ENCODE assay signal across 29 mouse cellular contexts in genomic region chr6:92891535-92891934, GRCm38 (mm10). TPM values are rescaled to one million over a fixed set of nuclear protein-coding genes. Genes with fewer than 3 reads are reported as not detected.
DNase-seq lines count a peak whose midpoint lies in the region; ATAC-seq lines count a peak whose summit lies in the region.
"Had no signal": no experiment of that assay in that cellular context is flagged by ENCODE, and none has a peak within 500 bp of the region (broad histone marks: within the 10 kb centered on the region; RNA-seq: fewer than 3 reads in every experiment).

No protein-coding gene starts in this region.

- no peaks in the 10 kb centered on the region for H3K9me3 ChIP-seq in limb, embryonic 11.5 days (ENCODE audit: control insufficient read depth, low read length)
- no peaks in the 10 kb centered on the region for H3K9me3 ChIP-seq in limb, embryonic 10.5 days (replicated peaks)
- H3K9me3 ChIP-seq in embryonic facial prominence, embryonic 10.5 days: no peaks in the 10 kb centered on the region
- H3K9me3 ChIP-seq: embryonic facial prominence, embryonic 12.5 days; forebrain, embryonic 13.5 days; forebrain, embryonic 15.5 days had no signal

- no peaks in the 10 kb centered on the region for H3K27me3 ChIP-seq in limb, embryonic 11.5 days (ENCODE audit: control insufficient read depth, insufficient read depth, low read length)
- no peaks in the 10 kb centered on the region for H3K27me3 ChIP-seq in limb, embryonic 10.5 days (ENCODE audit: low read depth, poor library complexity, severe bottlenecking)
- H3K27me3 ChIP-seq in embryonic facial prominence, embryonic 10.5 days (replicated peaks; ENCODE audit: low read depth, poor library complexity, severe bottlenecking): no peaks in the 10 kb centered on the region
- H3K27me3 ChIP-seq: CH12.LX; embryonic facial prominence, embryonic 12.5 days; forebrain, embryonic 13.5 days; forebrain, embryonic 15.5 days; Patski had no signal

- no peak overlapping the region for H3K4me2 ChIP-seq in limb, embryonic 11.5 days (ENCODE audit: low read depth, severe bottlenecking)
- H3K4me2 ChIP-seq: embryonic facial prominence, embryonic 12.5 days; forebrain, embryonic 13.5 days; forebrain, embryonic 15.5 days had no signal

- 19% methylated on average over 1 of the region's 1 CpGs for WGBS in limb, embryonic 11.5 days
- 28% methylated on average over 1 of the region's 1 CpGs for WGBS in limb, embryonic 10.5 days
- 45% methylated on average over 1 of the region's 1 CpGs for WGBS in embryonic facial prominence, embryonic 10.5 days

- no peak overlapping the region for H3K9ac ChIP-seq in limb, embryonic 11.5 days (ENCODE audit: low read length)
- H3K9ac ChIP-seq: embryonic facial prominence, embryonic 12.5 days; forebrain, embryonic 13.5 days; forebrain, embryonic 15.5 days; forebrain, postnatal 0 days had no signal

- ATAC-seq in limb, embryonic 11.5 days (ENCODE audit: insufficient number of reproducible peaks, low FRiP score, low TSS enrichment, low read depth): peak; percentile 57; the same call in 1 of the 2 replicates
- ATAC-seq: activated CD4-positive, CD25-positive, alpha-beta regulatory T cell, adult 4 months; CD4-positive, CD25-positive, alpha-beta regulatory T cell, adult 4 months; forebrain, embryonic 13.5 days; forebrain, embryonic 15.5 days; forebrain, postnatal 0 days; Patski had no signal

- peaks cover 5% of the 10 kb centered on the region; the same call in 1 of the 2 replicates for H3K4me1 ChIP-seq in limb, embryonic 11.5 days (ENCODE audit: control insufficient read depth, insufficient read depth, low read length)
- H3K4me1 ChIP-seq in limb, embryonic 10.5 days: peaks cover 24% of the 10 kb centered on the region
- H3K4me1 ChIP-seq in embryonic facial prominence, embryonic 10.5 days: peaks cover 19% of the 10 kb centered on the region
- H3K4me1 ChIP-seq: forebrain, embryonic 15.5 days had no signal

- DNase-seq in embryo, embryonic 10.5 days (ENCODE audit: low spot score): peak; percentile 37
- DNase-seq in embryo, embryonic 9.5 days (ENCODE audit: extremely low spot score): no peak
- no peak for DNase-seq in limb, embryonic 11.5 days (ENCODE audit: low spot score)
- no peak for DNase-seq in limb, embryonic 10.5 days (ENCODE audit: low spot score)
- DNase-seq in embryonic facial prominence, embryonic 10.5 days (ENCODE audit: low spot score): peak; percentile 24
- DNase-seq in forelimb bud, embryonic 11.5 days (ENCODE audit: low read depth, low spot score): peak; percentile 46
- DNase-seq in testis, postnatal 10 days (ENCODE audit: low spot score): no peak
- no peak for DNase-seq in urinary bladder, postnatal 36 days (ENCODE audit: low spot score in 2 of 2)
- DNase-seq: adrenal gland, adult 8-10 months; adrenal gland, postnatal 14 days; adrenal gland, postnatal 36 days; B cell, adult 2 months; cerebellum, adult 11-12 months; cerebellum, adult 2 months; cerebellum, adult 9-10 months; cerebellum, postnatal 10 days; cerebellum, postnatal 25 days; forebrain, postnatal 0 days had no signal

- H3K4me3 ChIP-seq in limb, embryonic 11.5 days (ENCODE audit: low read depth, low read length): no peak overlapping the region
- H3K4me3 ChIP-seq in limb, embryonic 10.5 days: no peak overlapping the region
- H3K4me3 ChIP-seq in embryonic facial prominence, embryonic 10.5 days: no peak overlapping the region
- H3K4me3 ChIP-seq: embryonic facial prominence, embryonic 12.5 days; forebrain, embryonic 13.5 days; forebrain, embryonic 15.5 days had no signal

- no peaks in the 10 kb centered on the region for H3K36me3 ChIP-seq in limb, embryonic 11.5 days (ENCODE audit: control insufficient read depth, insufficient read depth, low read length)
- peaks cover 35% of the 10 kb centered on the region for H3K36me3 ChIP-seq in limb, embryonic 10.5 days
- peaks cover 58% of the 10 kb centered on the region for H3K36me3 ChIP-seq in embryonic facial prominence, embryonic 10.5 days (replicated peaks)
- H3K36me3 ChIP-seq: forebrain, embryonic 15.5 days; G1E had no signal

- no peak overlapping the region for H3K27ac ChIP-seq in limb, embryonic 11.5 days (replicated peaks; ENCODE audit: low read depth, low read length)
- H3K27ac ChIP-seq in limb, embryonic 10.5 days: no peak overlapping the region
- no peak overlapping the region; the same call in 1 of the 2 replicates for H3K27ac ChIP-seq in embryonic facial prominence, embryonic 10.5 days (replicated peaks)
- H3K27ac ChIP-seq: embryonic facial prominence, embryonic 12.5 days; forebrain, embryonic 13.5 days; forebrain, embryonic 15.5 days had no signal

RNA-seq across cellular contexts. Expression of gene Gm15737, which starts 22.4 kb away (rescaled TPM):
- 0.03 and 0.04 TPM in 2 replicates for polyA plus RNA-seq in limb, embryonic 11.5 days (2014; fragmentation: Nextera tagmentation; extraction: Ambion mirVana)
- polyA plus RNA-seq in limb, embryonic 10.5 days (2016; fragmentation: Nextera tagmentation; extraction: Ambion mirVana): not detected in 2 replicates
- polyA plus RNA-seq in embryonic facial prominence, embryonic 10.5 days (2016; fragmentation: Nextera tagmentation; extraction: Ambion mirVana): not detected in 2 replicates
- polyA plus RNA-seq: activated CD4-positive, CD25-positive, alpha-beta regulatory T cell, adult 4 months; CD4-positive, CD25-positive, alpha-beta regulatory T cell, adult 4 months; cerebellum, adult 2 months; cortical plate, adult 2 months; forebrain, embryonic 11.5 days; forebrain, embryonic 13.5 days; forebrain, embryonic 15.5 days; forebrain, postnatal 0 days; frontal cortex, adult 2 months; G1E had no signal

RNA-seq across cellular contexts. Expression of gene Adamts9, which starts 51.8 kb away (rescaled TPM):
- 3.0 and 4.3 TPM in 2 replicates for polyA plus RNA-seq in limb, embryonic 11.5 days (2014; fragmentation: Nextera tagmentation; extraction: Ambion mirVana)
- 2.5 and 3.0 TPM in 2 replicates for polyA plus RNA-seq in limb, embryonic 10.5 days (2016; fragmentation: Nextera tagmentation; extraction: Ambion mirVana)
- polyA plus RNA-seq in embryonic facial prominence, embryonic 10.5 days (2016; fragmentation: Nextera tagmentation; extraction: Ambion mirVana): 3.8 and 4.2 TPM in 2 replicates
- polyA plus RNA-seq: G1E had no signal

Comparison
In these comparisons a context has a peak if more than half of its experiments do, and no peak if none do; other contexts are left out.
1. DNase-seq: peak in embryo, embryonic 10.5 days (single experiment), embryonic facial prominence, embryonic 10.5 days (single experiment) and forelimb bud, embryonic 11.5 days (single experiment); none in embryo, embryonic 9.5 days (single experiment), limb, embryonic 11.5 days (single experiment), limb, embryonic 10.5 days (single experiment), testis, postnatal 10 days (single experiment) and urinary bladder, postnatal 36 days (0 of 2).